Mouse (Mus musculus) adrenal gland, adult (tissue): ENCODE measurements at regions not wholly inside any gene's neighbourhood (a gene's known extent, or its start where the extent isn't known, plus 50 kb on each side); places are given as distances from the start of the nearest gene placed in this dataset.

Experiments used
- DNase-seq, 2 experiments: peaks; one replicate each; pipeline ENCODE4 v3.0.0; 2022 to 2023; ENCODE audit warnings: low spot score in 1 of 2; ENCODE audit not compliant: inconsistent age in 2 of 2

DNA sequence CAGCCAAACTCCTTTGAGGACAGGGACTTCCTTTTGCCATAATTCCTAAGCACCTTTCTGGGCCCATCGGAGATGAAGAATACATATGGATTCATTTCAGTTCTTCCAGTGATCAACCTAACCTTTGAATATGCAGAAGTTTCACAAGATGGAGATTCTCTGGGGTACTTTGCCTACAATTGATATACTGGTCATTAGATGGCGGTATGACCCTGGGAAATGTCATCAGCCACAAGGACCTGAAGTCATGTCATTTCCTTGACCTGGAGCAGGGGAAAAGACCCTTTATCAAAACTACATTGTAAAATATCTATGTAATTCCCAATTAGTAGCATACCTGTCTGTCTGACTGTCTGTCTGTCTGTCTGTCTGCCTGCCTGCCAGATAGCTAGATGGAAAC, 164.0 kb upstream of the Slc24a3 start:
- DNase-seq, result no peak

DNA sequence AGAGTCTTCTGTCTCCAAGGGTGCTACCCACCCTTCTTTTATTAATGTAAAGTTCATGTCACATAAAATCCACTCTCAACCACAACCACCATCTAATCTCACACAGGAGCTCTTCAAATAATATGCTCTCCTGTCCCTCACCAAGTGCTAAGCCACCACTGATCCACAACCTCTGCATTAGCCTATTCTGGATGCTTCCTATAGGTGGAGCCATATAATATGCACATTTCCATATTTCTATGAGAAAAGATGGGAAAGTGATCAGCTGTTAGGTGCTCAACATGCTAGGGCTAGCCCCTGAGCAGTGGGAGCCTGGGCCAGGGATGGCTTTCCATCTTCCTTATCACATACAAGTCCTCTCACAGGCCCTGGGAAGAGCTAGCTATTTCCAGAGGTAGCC, 156.9 kb upstream of the Slc24a3 start:
- DNase-seq, result no peak

DNA sequence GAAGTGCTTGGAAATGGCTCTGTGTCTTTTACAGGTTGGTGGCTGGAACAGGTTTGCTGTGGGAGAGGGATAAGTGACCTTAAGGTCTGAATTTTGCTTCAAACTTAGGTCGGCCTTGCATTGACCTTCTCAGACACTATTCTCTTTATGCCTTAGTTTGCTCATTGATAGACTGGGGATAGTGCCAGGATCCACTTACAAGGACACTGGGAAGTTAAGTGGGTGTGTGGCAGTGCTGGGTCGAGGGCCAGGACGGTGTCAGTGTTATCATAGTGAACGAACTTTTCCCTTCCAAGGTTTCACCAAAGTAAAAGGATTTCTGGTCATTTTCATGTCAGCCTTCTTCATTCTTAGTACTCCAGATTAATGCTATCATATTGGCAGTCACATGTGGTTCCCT, 156.3 kb upstream of the Slc24a3 start:
- DNase-seq, result peak; percentile 5 to 77

DNA sequence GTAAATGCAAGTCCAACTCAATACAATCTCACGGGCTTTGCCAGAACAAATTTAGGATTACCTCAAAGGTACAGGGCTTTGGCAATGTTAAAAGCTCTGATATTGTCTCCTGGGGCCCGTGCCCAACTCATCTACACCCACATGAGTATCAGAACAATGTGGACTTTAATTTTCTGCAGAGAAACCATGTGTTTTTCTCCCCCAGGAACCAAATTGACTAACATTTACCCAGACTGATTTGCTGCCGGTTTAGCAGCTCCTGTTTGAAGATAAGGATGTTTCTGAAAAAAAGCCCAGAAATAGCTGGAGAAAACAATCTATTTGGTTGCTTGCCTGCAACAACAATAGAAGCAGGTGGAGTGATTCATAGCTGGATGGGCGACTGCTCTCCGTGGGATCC, 151.6 kb upstream of the Slc24a3 start:
- DNase-seq, result no peak

DNA sequence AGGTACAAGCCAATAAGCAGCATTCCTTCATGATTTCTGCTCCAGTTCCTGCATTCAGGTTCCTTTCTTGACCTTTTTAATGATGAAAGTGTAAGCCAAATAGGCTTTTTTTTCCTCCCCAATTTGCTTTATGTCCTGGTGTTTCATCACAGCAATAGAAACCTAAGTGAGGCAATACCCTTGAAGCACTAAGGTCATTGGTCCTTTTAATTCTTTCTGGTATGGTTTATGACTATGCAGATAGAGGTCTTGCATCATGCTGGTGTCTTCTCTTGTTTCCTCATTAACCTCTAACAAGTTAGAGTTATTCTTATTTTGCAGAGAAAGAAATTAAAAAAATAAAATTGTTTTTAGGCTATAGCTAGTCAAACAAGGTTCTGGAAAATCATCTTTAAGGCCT, 150.6 kb upstream of the Slc24a3 start:
- DNase-seq, result peak in 1 of 2 experiments; percentile 20

DNA sequence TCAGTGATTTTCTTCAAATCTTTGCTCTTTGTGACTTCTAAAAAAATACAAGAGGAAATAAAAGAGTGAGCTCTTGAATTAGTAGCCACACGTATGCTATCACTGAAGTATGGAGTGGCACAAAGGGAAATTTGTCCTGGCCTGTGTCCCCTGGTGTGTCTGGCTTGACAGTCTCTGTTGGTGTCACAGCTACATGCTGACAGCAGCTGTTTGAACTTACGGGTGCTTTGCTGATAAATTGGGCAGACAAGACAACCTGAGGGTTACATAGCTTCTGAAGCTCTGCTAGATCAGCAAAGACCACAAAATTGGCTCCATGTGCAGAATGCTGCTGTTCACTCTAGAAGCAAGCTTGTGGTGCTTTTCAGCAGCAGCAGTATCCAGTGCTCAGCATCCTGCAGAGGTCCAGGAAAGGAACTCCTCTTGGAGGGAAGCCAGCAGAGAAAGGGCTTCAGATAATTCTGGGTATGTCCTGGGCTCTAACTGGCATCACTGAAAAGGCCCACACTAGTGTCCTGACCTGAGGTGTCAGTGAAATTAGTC, 149.9 kb upstream of the Slc24a3 start:
- DNase-seq, result no peak

DNA sequence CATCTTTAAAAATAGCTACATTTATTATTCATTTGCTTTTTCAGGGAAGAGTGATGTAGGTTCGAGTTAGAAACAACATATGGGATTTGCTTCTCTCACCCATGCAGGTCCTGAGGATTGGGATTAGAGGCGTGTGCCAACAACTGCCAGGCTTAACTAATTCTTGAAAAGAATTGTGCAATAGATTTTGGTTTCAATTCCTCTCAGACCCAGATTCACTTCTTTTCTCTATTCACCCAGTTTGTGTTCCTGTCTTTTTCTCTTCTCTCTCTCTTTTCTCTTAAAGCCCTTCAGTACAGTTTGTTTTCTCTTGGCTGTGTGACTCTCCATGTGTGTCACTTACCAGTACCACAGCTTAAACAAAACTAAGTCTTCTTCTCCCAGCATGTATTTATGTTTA, 119.8 kb upstream of the Slc24a3 start:
- DNase-seq, result no peak

DNA sequence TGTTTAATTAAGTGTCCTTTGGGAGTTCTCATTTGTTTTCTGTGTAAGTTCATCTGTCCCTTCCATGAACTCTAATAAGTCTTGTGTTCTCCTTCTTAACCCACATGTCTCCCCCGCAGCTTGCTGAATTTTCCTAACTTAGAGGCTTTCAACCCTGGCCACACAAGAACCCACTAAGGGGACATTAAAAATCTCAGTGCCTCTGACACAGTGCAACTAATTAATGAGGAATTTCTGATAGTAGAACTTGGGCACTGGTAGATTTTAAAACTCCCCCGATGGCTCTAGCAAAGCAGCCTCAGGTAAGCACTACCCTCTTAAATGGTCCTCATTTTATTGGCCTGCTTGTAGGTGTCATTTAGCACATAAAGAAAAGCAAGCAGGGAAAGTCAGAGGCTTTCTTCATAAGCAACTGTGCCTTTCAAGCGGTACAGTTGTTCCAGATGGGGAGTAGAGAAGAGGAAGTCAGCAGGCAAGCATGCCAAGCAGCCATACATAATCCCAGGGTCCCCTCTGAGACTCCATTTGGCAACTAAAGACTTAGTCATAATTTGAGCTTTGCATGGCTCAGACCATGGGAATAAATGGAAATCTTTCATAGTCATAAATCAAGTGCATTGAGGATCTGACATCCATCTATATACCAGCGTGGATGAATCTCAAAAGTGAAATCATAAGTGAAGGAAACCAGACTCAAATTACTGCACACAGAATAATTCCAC, 117.7 kb upstream of the Slc24a3 start:
- no peak for DNase-seq

DNA sequence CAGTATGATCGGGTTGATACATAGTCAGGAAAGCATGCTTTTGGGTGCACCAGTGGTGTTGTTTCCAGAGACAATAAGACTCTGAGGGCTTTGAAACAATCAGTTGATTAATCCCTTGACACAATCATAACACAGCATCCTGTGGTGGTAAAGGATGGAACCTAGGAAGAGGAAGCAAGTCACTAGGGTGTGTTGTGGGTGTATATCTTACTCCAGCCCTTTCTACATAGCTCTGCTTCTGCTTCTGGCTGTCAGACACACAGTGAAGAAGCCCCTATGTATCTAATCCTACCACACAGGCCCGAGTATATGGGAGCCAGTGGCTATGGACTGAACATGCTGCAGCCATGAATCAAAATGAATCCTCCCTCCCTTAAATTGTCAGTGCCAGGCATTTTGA, 115.1 kb upstream of the Slc24a3 start:
- DNase-seq, result no peak

DNA sequence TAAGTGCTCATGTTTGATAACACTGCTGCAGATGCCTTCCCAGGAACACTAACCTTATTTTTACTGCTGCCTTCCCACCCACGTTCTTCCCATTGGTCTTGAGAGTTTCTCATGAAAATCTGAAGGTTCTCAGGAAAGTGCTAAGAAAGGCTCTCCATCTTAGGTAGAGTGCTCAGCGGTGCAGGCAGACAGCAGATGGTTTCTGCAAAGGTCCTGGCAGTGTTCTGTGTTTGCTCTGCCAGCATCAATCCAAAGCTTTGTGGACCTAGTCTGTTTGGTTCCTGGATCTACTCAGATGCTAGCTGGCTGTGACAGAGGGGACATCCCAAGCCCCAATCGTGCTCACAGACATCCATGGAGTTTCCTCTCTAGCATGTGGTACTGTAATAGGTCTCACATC, 111.3 kb upstream of the Slc24a3 start:
- DNase-seq, result no peak

DNA sequence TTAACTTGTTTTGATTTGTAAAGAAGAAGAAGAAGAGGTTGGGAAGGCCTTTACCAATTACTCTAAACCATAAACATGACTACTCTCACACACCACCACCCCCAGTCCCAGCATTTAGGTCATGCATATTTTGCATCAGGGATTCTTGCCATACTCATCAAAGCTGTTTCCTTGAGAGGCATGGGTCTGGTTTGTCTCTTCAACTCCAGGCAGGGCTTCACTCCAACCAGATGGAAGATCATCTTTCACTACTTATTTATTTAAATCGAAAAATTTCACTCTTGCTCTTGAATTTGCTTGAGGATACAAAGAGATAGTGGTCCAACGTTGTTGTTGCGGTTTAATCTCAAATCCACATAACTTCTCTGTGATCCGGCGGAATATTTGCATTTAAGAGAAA, 110.8 kb upstream of the Slc24a3 start:
- DNase-seq, result no peak

DNA sequence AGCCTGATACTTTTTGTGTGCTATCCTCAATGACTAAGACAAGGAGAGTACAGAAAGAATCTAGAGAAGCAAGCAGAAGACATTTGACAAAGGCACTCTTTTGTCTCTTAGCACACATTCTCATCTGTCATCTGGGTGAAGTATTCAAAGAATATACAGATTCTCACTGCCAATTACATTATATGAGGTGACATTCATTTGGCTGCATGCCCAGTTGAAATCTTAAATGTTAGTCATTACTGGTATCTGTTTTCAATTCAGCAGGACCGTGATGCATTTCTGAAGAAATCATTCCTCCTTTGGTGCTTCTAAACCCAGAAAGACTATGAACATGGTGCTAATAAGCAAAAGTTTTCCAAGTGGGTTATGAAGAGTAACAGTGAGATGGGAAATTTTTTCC, 97.6 kb upstream of the Slc24a3 start:
- no peak for DNase-seq

DNA sequence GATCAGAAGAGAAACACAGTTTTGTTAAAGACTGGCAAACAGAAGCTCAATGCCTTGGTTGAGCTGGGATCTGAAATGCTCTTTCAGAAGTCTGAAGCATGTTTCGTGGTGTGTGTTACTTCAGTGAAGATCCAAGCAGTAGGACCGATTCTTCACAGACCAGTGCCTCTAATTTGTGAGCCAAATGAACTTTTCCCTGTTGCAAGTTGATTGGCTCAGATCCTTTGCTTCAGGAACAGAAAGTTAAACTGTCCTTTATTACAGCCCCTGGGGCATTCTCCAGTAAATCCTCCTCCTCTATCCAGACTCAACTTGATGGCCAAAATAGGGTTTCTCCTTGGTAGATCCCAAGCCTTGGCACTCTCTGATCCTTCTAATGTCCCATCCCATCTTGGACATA, 85.6 kb upstream of the Slc24a3 start:
- no peak for DNase-seq

DNA sequence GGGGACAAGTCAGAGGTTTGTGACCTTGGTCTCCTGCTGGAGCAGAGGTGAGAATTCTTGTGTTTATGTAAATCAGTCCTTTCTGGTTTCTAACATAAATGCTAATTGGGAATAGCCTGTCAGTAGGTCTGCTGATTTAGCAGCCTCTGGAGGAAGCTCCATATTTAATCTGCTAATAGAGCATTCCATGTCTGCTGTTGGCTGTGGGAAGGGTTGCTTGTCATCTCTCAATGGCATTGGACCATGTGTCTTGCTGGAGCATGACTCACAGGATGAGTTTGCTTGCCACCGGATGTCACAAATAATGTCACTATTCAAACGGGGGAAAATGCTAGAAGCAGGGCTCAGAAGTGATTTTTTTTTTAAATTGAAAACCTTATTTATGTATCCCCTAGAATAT, 82.9 kb upstream of the Slc24a3 start:
- DNase-seq, result peak in 1 of 2 experiments; percentile 77

DNA sequence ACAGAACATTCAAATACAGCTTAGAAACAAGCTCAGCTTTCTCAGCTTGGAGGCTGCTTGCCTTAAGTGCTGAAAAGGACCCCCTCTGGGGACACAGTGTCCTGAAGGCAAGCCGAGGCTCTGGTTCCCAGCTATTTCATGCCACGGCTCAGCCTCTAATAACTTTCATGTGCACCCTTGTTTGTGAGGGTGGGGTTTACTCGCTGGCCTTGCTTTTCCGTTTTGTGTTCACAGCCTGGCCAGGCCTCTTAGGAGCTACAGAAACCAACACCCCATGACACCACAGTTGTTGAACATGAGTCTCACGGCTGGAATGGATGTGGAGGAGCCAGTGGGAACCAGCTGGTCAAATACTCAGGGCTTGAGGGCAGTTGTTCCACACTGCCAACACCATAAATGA, 81.4 kb upstream of the Slc24a3 start:
- no peak for DNase-seq

DNA sequence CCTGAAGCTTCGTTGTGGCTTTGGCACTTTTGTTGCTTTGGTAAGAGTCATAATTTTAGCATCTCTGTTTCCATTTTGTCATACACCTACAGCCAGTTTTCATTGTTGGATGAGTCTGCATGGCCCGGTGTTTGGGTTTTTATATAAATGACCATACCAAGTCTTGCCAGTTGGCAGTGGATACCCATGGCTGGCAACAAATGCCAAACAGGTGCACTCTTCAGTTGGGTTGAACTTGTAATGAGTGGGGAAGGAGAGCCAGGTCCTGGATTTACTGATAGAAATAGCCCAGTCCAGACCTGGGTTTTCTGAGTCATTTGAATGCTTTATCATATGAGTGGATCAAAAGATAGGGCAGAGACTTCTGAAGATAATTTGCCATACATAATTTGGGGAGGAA, 64.3 kb upstream of the Slc24a3 start:
- DNase-seq, result no peak

DNA sequence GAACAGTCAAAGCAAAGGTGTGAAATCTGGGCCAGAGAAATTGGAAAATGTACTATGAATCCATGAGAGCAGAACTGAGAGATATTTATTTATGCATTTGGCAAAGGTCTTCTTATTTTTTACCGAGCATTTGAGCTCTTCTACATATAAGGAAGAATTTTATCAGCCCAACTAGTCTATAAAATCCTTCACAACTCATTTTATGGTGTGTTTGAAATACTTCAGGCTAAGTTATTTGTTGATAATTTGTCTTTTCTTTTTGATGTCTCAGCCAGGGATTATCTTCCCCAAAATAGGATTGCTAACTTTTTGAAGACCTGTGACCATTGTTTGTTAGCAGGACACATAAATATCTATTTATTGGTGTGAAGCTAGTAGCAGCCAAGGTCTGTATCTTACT, 55.9 kb upstream of the Slc24a3 start:
- no peak for DNase-seq

DNA sequence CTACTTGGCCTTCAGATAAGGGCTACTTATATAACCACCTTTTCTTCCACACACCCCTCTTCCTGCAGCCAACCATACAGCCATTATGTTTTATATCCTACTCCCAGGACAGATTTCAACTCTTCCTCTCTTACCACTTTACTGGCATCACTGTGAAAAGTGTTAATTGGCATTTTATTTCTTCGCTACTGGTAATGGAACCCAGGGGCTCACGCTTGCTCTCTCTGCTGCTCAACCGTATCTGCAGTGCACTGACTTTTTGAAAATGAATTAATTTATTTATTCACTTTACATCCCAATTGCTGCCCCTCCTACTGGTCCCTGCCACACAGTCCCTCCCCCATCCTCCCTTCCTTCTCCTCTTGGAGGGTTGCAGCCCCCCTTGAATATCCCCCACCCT, 52.5 kb upstream of the Slc24a3 start:
- DNase-seq, result no peak
